In genomic region chr17:28947011-28947939, GRCm38 (mm10) we compare ENCODE assay signal across 23 mouse cellular contexts. TPM values are rescaled to one million over a fixed set of nuclear protein-coding genes. Genes with fewer than 3 reads are reported as not detected.
DNase-seq lines count a peak whose midpoint lies in the region; ATAC-seq and TF ChIP-seq lines count a peak whose summit lies in the region.
"Had no signal": no experiment of that assay in that cellular context is flagged by ENCODE, and none has a peak within 500 bp of the region (broad histone marks: within the 10 kb centered on the region; RNA-seq: fewer than 3 reads in every experiment).

No protein-coding gene starts in this region.

- H3K9ac ChIP-seq in heart, adult 2 months (ENCODE audit: low read depth, low read length), result no peak overlapping the region
- H3K9ac ChIP-seq in heart, embryonic 11.5 days (ENCODE audit: low read depth, low read length), result no peak overlapping the region
- H3K9ac ChIP-seq in lung, embryonic 14.5 days, result no peak overlapping the region
- H3K9ac ChIP-seq in liver, postnatal 0 days (replicated peaks), result no peak overlapping the region
- H3K9ac ChIP-seq: heart, embryonic 13.5 days; neural tube, embryonic 12.5 days had no signal

- H3K27ac ChIP-seq in heart, adult 2 months, result no peak overlapping the region
- H3K27ac ChIP-seq in heart, embryonic 11.5 days (ENCODE audit: low read depth, low read length), result no peak overlapping the region
- H3K27ac ChIP-seq in lung, embryonic 14.5 days (ENCODE audit: low read depth), result no peak overlapping the region
- peak overlapping the region; percentile 68 for H3K27ac ChIP-seq in liver, postnatal 0 days (ENCODE audit: low read depth)
- H3K27ac ChIP-seq: heart, embryonic 13.5 days; limb, embryonic 10.5 days; neural tube, embryonic 12.5 days had no signal

- H3K27me3 ChIP-seq in heart, adult 2 months (ENCODE audit: control insufficient read depth, insufficient read depth, low read length), result no peaks in the 10 kb centered on the region
- no peaks in the 10 kb centered on the region for H3K27me3 ChIP-seq in heart, embryonic 11.5 days (ENCODE audit: control insufficient read depth, insufficient read depth, low read length)
- H3K27me3 ChIP-seq in lung, embryonic 14.5 days (ENCODE audit: insufficient read depth, low read length), result no peaks in the 10 kb centered on the region
- no peaks in the 10 kb centered on the region for H3K27me3 ChIP-seq in liver, postnatal 0 days (ENCODE audit: insufficient read depth, low read length)
- H3K27me3 ChIP-seq: heart, embryonic 13.5 days; neural tube, embryonic 12.5 days had no signal

- no peaks in the 10 kb centered on the region for H3K79me2 ChIP-seq in heart, adult 2 months (replicated peaks; ENCODE audit: control insufficient read depth, insufficient read depth, low read length)

- H3K4me3 ChIP-seq in heart, adult 2 months, result no peak overlapping the region
- no peak overlapping the region for H3K4me3 ChIP-seq in heart, embryonic 11.5 days (ENCODE audit: low read depth, low read length)
- no peak overlapping the region for H3K4me3 ChIP-seq in lung, embryonic 14.5 days (ENCODE audit: low read depth, low read length)
- H3K4me3 ChIP-seq in liver, postnatal 0 days (ENCODE audit: low read depth, low read length), result no peak overlapping the region
- H3K4me3 ChIP-seq: heart, embryonic 13.5 days; limb, embryonic 10.5 days; neural tube, embryonic 12.5 days had no signal

- TF ChIP-seq POLR2A in heart, adult 2 months (IDR thresholded peaks at IDR 0.05; ENCODE audit: insufficient read depth, low read depth, low read length), result no peak

- H3K36me3 ChIP-seq in heart, adult 2 months (ENCODE audit: control insufficient read depth, insufficient read depth, low read length), result no peaks in the 10 kb centered on the region
- H3K36me3 ChIP-seq in heart, embryonic 11.5 days (ENCODE audit: control insufficient read depth, insufficient read depth, low read length), result no peaks in the 10 kb centered on the region
- H3K36me3 ChIP-seq in lung, embryonic 14.5 days (ENCODE audit: insufficient read depth), result no peaks in the 10 kb centered on the region
- no peaks in the 10 kb centered on the region for H3K36me3 ChIP-seq in liver, postnatal 0 days (replicated peaks; ENCODE audit: insufficient read depth, low read length)
- H3K36me3 ChIP-seq: heart, embryonic 13.5 days; limb, embryonic 10.5 days; neural tube, embryonic 12.5 days had no signal

- 0 out of 2 replicates have a peak, but pooled peaks cover 4% of the 10 kb centered on the region for H3K9me3 ChIP-seq in heart, embryonic 11.5 days (replicated peaks; ENCODE audit: control insufficient read depth, low read length)
- no peaks in the 10 kb centered on the region for H3K9me3 ChIP-seq in lung, embryonic 14.5 days (ENCODE audit: low read depth, low read length)
- H3K9me3 ChIP-seq in liver, postnatal 0 days (ENCODE audit: low read length), result peaks cover 7% of the 10 kb centered on the region; the same call in 1 of the 2 replicates
- H3K9me3 ChIP-seq: limb, embryonic 10.5 days; neural tube, embryonic 12.5 days had no signal

- 87% methylated on average over 19 of the region's 19 CpGs for WGBS in heart, adult 2 months
- WGBS in heart, embryonic 11.5 days (ENCODE audit: insufficient replicate concordance), result 88% methylated on average over 19 of the region's 19 CpGs
- WGBS in lung, embryonic 14.5 days, result 90% methylated on average over 19 of the region's 19 CpGs
- 80% methylated on average over 19 of the region's 19 CpGs for WGBS in liver, postnatal 0 days (ENCODE audit: insufficient replicate concordance)

- no peak for TF ChIP-seq EP300 in heart, adult 2 months (IDR thresholded peaks at IDR 0.05; ENCODE audit: insufficient read depth, low read depth, low read length)
- no peak for TF ChIP-seq EP300 in liver, postnatal 0 days (IDR thresholded peaks at IDR 0.05; ENCODE audit: low read depth)

- peaks cover 3% of the 10 kb centered on the region; the same call in 1 of the 2 replicates for H3K4me1 ChIP-seq in heart, adult 2 months (ENCODE audit: control insufficient read depth, insufficient read depth, low read length)
- peaks cover 4% of the 10 kb centered on the region; the same call in 1 of the 2 replicates for H3K4me1 ChIP-seq in heart, embryonic 11.5 days (ENCODE audit: control insufficient read depth, insufficient read depth, low read length)
- H3K4me1 ChIP-seq in lung, embryonic 14.5 days (ENCODE audit: insufficient read depth), result peaks cover 5% of the 10 kb centered on the region
- H3K4me1 ChIP-seq in liver, postnatal 0 days (ENCODE audit: insufficient read depth), result peaks cover 7% of the 10 kb centered on the region

- no peak for ATAC-seq in heart, embryonic 11.5 days (replicated peaks; ENCODE audit: insufficient number of reproducible peaks, low FRiP score, low TSS enrichment)
- ATAC-seq in lung, embryonic 14.5 days (ENCODE audit: insufficient read depth), result no peak
- ATAC-seq in liver, postnatal 0 days, result no peak
- ATAC-seq: hindbrain, embryonic 16.5 days had no signal

- DNase-seq in heart, adult 2 months, result no peak
- DNase-seq in lung, embryonic 14.5 days, result no peak
- no peak for DNase-seq in lung, adult 18-20 months
- DNase-seq in ES-CJ7 (ENCODE audit: low read depth, low spot score), result peak; percentile 59
- DNase-seq in liver, postnatal 0 days, result no peak
- no peak for DNase-seq in left cerebral cortex, adult 18-20 months (ENCODE audit: low spot score in 2 of 2)
- DNase-seq in spleen, postnatal 4 days (ENCODE audit: low spot score in 2 of 2), result no peak
- DNase-seq: adrenal gland, postnatal 25 days; cerebellum, adult 8-10 months; gastrocnemius, postnatal 25 days; heart, postnatal 36 days; kidney, adult 11 months; kidney, postnatal 14 days; lung, adult 2 months had no signal

- intact Hi-C loops in heart, adult 2 months (cut with DNase I), result no loop called here

- TF ChIP-seq CTCF in heart, adult 2 months (IDR thresholded peaks at IDR 0.05), result peak; percentile 39
- TF ChIP-seq CTCF in lung, embryonic 14.5 days (IDR thresholded peaks at IDR 0.05; ENCODE audit: low read depth), result peak; percentile 15; the same call in 1 of the 2 replicates
- peak; percentile 41; the same call in 1 of the 2 replicates for TF ChIP-seq CTCF in liver, postnatal 0 days (IDR thresholded peaks at IDR 0.05; ENCODE audit: low read depth)

- no peak overlapping the region for H3K4me2 ChIP-seq in heart, embryonic 11.5 days
- no peak overlapping the region for H3K4me2 ChIP-seq in lung, embryonic 14.5 days
- H3K4me2 ChIP-seq in liver, postnatal 0 days (ENCODE audit: low read depth, low read length), result 0 out of 2 replicates have a peak overlapping the region, but pooled peaks have one; percentile 22
- H3K4me2 ChIP-seq: heart, embryonic 13.5 days; neural tube, embryonic 12.5 days had no signal

RNA-seq across cellular contexts. Expression of gene Pxt1, which starts 3.6 kb away (rescaled TPM):
- under 1 TPM in 1 of 2 experiments, not detected in 1; 0.52 TPM for total RNA-seq in heart, adult 2 months (2021)
- 0.14 and 0.29 TPM in 2 replicates for polyA plus RNA-seq in heart, adult 2 months (2012; rRNA removed)
- polyA plus RNA-seq in heart, embryonic 11.5 days (2014; fragmentation: Nextera tagmentation; extraction: Ambion mirVana), result 0.21 TPM in 1 of 2 replicates, not detected in the other
- polyA plus RNA-seq in lung, embryonic 14.5 days (2014; fragmentation: Nextera tagmentation; extraction: Ambion mirVana), result 0.19 and 0.82 TPM in 2 replicates
- 0.14 and 0.29 TPM in 2 replicates for polyA plus RNA-seq in liver, postnatal 0 days (2015; fragmentation: Nextera tagmentation; extraction: Ambion mirVana)
- total RNA-seq in left cerebral cortex, adult 18-20 months (2021), result not detected
- total RNA-seq: adrenal gland, postnatal 25 days; gastrocnemius, postnatal 25 days; layer of hippocampus, postnatal 14 days had no signal
- polyA plus RNA-seq: cortical plate, adult 2 months; embryonic facial prominence, embryonic 14.5 days; hindbrain, embryonic 16.5 days; neural tube, embryonic 12.5 days; stomach, embryonic 14.5 days had no signal

RNA-seq across cellular contexts. Expression of gene Kctd20, which starts 4.5 kb away (rescaled TPM):
- 10 to 100 TPM; 55.7 to 55.8 TPM for total RNA-seq in heart, adult 2 months (2021)
- polyA plus RNA-seq in heart, adult 2 months (2012; rRNA removed), result 23.8 and 44.7 TPM in 2 replicates
- 60.0 and 69.6 TPM in 2 replicates for polyA plus RNA-seq in heart, embryonic 11.5 days (2014; fragmentation: Nextera tagmentation; extraction: Ambion mirVana)
- polyA plus RNA-seq in lung, embryonic 14.5 days (2014; fragmentation: Nextera tagmentation; extraction: Ambion mirVana), result 89.4 and 91.5 TPM in 2 replicates
- 38.6 and 39.5 TPM in 2 replicates for polyA plus RNA-seq in liver, postnatal 0 days (2015; fragmentation: Nextera tagmentation; extraction: Ambion mirVana)
- total RNA-seq in left cerebral cortex, adult 18-20 months (2021), result 10 to 100 TPM; 67.7 to 71.2 TPM

RNA-seq across cellular contexts. Expression of gene 4930539E08Rik, which starts 32.2 kb away (rescaled TPM):
- total RNA-seq in heart, adult 2 months (2021), result not detected
- 0.08 and 0.23 TPM in 2 replicates for polyA plus RNA-seq in heart, adult 2 months (2012; rRNA removed)
- 0.06 TPM in 1 of 2 replicates, not detected in the other for polyA plus RNA-seq in heart, embryonic 11.5 days (2014; fragmentation: Nextera tagmentation; extraction: Ambion mirVana)
- 0.37 TPM in 1 of 2 replicates, not detected in the other for polyA plus RNA-seq in lung, embryonic 14.5 days (2014; fragmentation: Nextera tagmentation; extraction: Ambion mirVana)
- 0.08 and 0.09 TPM in 2 replicates for polyA plus RNA-seq in liver, postnatal 0 days (2015; fragmentation: Nextera tagmentation; extraction: Ambion mirVana)
- 10 to 100 TPM in 1 of 2 experiments, 1 to 10 TPM in 1; 8.6 to 10.7 TPM for total RNA-seq in left cerebral cortex, adult 18-20 months (2021)
- total RNA-seq: adrenal gland, postnatal 25 days; gastrocnemius, postnatal 25 days; heart, postnatal 36 days had no signal
